Mouse (Mus musculus): ENCODE measurements around the gene Rpl41. TPM values are rescaled to one million over a fixed set of nuclear protein-coding genes. Genes with fewer than 3 reads are reported as not detected.

Gene Rpl41
- total and polyA plus RNA-seq, 2 experiments from 2014 or later: 617 to 2,108 TPM

GRCm38 (mm10) chr10:128586546-128586945 is 37.4 kb upstream of the Rpl41 start:
- 15% methylated on average over 1 of the region's 1 CpGs for WGBS
- H3K4me2 ChIP-seq (ENCODE audit: low read depth, low read length): no peak overlapping the region
- no peaks in the 10 kb centered on the region for H3K36me3 ChIP-seq (replicated peaks; ENCODE audit: control insufficient read depth, insufficient read depth, low read length)
- H3K27ac ChIP-seq (ENCODE audit: low read depth): no peak overlapping the region
- DNase-seq (ENCODE audit: low spot score) (no peak), ATAC-seq (ENCODE audit: insufficient read depth, low read depth) (no peak)
- H3K27me3 ChIP-seq (ENCODE audit: control insufficient read depth, insufficient read depth, low read length): peaks cover 19% of the 10 kb centered on the region; the same call in 1 of the 2 replicates
- no peak overlapping the region for H3K4me3 ChIP-seq (ENCODE audit: low read depth, low read length)
- no peak overlapping the region for H3K9ac ChIP-seq (replicated peaks; ENCODE audit: low read depth, low read length)
- H3K9me3 ChIP-seq (replicated peaks; ENCODE audit: control insufficient read depth, low read length): no peaks in the 10 kb centered on the region
- TF ChIP-seq CTCF (IDR thresholded peaks at IDR 0.05; ENCODE audit: low read depth): no peak
- TF ChIP-seq EP300 (IDR thresholded peaks at IDR 0.05; ENCODE audit: low read depth): no peak
- peaks cover 5% of the 10 kb centered on the region for H3K4me1 ChIP-seq (ENCODE audit: control insufficient read depth, insufficient read depth)

GRCm38 (mm10) chr10:128584386-128584785 is 35.3 kb upstream of the Rpl41 start:
- TF ChIP-seq CTCF (IDR thresholded peaks at IDR 0.05; ENCODE audit: low read depth) (no peak), EP300 (IDR thresholded peaks at IDR 0.05; ENCODE audit: low read depth) (no peak)
- Histone ChIP-seq H3K27me3 (ENCODE audit: control insufficient read depth, insufficient read depth, low read length) (peaks cover 18% of the 10 kb centered on the region; the same call in 1 of the 2 replicates), H3K9ac (replicated peaks; ENCODE audit: low read depth, low read length) (no peak overlapping the region), H3K9me3 (replicated peaks; ENCODE audit: control insufficient read depth, low read length) (no peaks in the 10 kb centered on the region), H3K4me2 (ENCODE audit: low read depth, low read length) (no peak overlapping the region), H3K27ac (ENCODE audit: low read depth) (no peak overlapping the region), H3K4me3 (ENCODE audit: low read depth, low read length) (no peak overlapping the region), H3K36me3 (replicated peaks; ENCODE audit: control insufficient read depth, insufficient read depth, low read length) (no peaks in the 10 kb centered on the region), H3K4me1 (ENCODE audit: control insufficient read depth, insufficient read depth) (peaks cover 4% of the 10 kb centered on the region)
- ATAC-seq (ENCODE audit: insufficient read depth, low read depth) (no peak), DNase-seq (ENCODE audit: low spot score) (no peak)
- 21% methylated on average over 4 of the region's 4 CpGs for WGBS

GRCm38 (mm10) chr10:128583644-128584043 is 34.5 kb upstream of the Rpl41 start:
- DNase-seq (ENCODE audit: low spot score) (peak; percentile 82), ATAC-seq (ENCODE audit: insufficient read depth, low read depth) (peak; percentile 95)
- Histone ChIP-seq H3K4me3 (ENCODE audit: low read depth, low read length) (peak overlapping the region; percentile 28), H3K9me3 (replicated peaks; ENCODE audit: control insufficient read depth, low read length) (no peaks in the 10 kb centered on the region), H3K4me2 (ENCODE audit: low read depth, low read length) (peak overlapping the region; percentile 55), H3K9ac (replicated peaks; ENCODE audit: low read depth, low read length) (peak overlapping the region; percentile 57; the same call in 1 of the 2 replicates), H3K36me3 (replicated peaks; ENCODE audit: control insufficient read depth, insufficient read depth, low read length) (no peaks in the 10 kb centered on the region), H3K27me3 (ENCODE audit: control insufficient read depth, insufficient read depth, low read length) (peaks cover 11% of the 10 kb centered on the region; the same call in 1 of the 2 replicates), H3K4me1 (ENCODE audit: control insufficient read depth, insufficient read depth) (no peaks in the 10 kb centered on the region; the same call in 1 of the 2 replicates), H3K27ac (ENCODE audit: low read depth) (peak overlapping the region; percentile 79)
- 17% methylated on average over 7 of the region's 7 CpGs for WGBS
- TF ChIP-seq CTCF (IDR thresholded peaks at IDR 0.05; ENCODE audit: low read depth) (no peak), EP300 (IDR thresholded peaks at IDR 0.05; ENCODE audit: low read depth) (no peak)

DNA sequence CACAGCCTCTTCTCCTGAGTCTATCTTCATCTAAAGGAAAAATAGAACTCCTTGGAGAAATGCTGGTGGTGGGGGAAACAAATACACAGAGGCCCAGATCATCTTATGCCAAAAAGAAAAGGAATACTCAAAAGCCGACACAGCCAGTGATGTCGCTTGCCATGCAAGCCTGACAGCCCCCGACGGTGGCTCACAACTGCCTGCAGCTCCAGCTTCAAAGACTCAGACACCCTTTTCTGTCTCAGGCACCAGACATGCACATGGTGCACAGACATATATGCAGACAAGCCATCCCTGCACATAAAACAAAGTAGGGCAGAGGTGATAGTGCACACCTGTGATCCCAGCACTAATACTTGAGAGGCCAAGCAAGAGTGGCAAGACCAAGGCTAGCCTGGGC is 30.6 kb upstream of the Rpl41 start:
- Histone ChIP-seq H3K4me2 (ENCODE audit: low read depth, low read length) (no peak overlapping the region), H3K36me3 (replicated peaks; ENCODE audit: control insufficient read depth, insufficient read depth, low read length) (no peaks in the 10 kb centered on the region), H3K9me3 (replicated peaks; ENCODE audit: control insufficient read depth, low read length) (no peaks in the 10 kb centered on the region), H3K27me3 (ENCODE audit: control insufficient read depth, insufficient read depth, low read length) (no peaks in the 10 kb centered on the region), H3K4me3 (ENCODE audit: low read depth, low read length) (no peak overlapping the region), H3K27ac (ENCODE audit: low read depth) (no peak overlapping the region), H3K9ac (replicated peaks; ENCODE audit: low read depth, low read length) (no peak overlapping the region), H3K4me1 (ENCODE audit: control insufficient read depth, insufficient read depth) (no peaks in the 10 kb centered on the region; the same call in 1 of the 2 replicates)
- 82% methylated on average over 4 of the region's 4 CpGs for WGBS
- ATAC-seq (ENCODE audit: insufficient read depth, low read depth) (no peak), DNase-seq (ENCODE audit: low spot score) (no peak)
- TF ChIP-seq EP300 (IDR thresholded peaks at IDR 0.05; ENCODE audit: low read depth): no peak
- TF ChIP-seq CTCF (IDR thresholded peaks at IDR 0.05; ENCODE audit: low read depth): no peak

DNA sequence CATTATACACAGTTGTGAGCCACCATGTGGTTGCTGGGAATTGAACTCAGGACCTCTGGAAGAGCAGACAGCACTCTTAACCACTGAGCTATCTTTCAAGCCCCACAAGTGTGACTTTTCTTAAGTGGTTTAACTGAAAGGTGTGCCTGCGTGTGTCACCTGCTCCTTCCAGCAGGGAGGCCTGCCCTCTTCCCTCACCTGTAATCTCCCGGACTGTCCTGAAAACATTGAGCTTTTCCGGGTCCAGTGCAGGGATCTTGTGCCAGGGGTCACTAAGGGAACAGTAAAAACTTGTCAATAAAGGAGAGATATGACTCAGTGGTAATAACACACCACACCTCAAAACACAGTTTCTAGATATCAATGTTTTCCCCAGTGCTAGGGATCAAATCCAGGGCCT is 30.2 kb upstream of the Rpl41 start:
- ATAC-seq (ENCODE audit: insufficient read depth, low read depth) (no peak), DNase-seq (ENCODE audit: low spot score) (no peak)
- no peak overlapping the region for H3K4me3 ChIP-seq (ENCODE audit: low read depth, low read length)
- no peaks in the 10 kb centered on the region; the same call in 1 of the 2 replicates for H3K4me1 ChIP-seq (ENCODE audit: control insufficient read depth, insufficient read depth)
- H3K9ac ChIP-seq (replicated peaks; ENCODE audit: low read depth, low read length): no peak overlapping the region
- no peaks in the 10 kb centered on the region for H3K27me3 ChIP-seq (ENCODE audit: control insufficient read depth, insufficient read depth, low read length)
- no peaks in the 10 kb centered on the region for H3K36me3 ChIP-seq (replicated peaks; ENCODE audit: control insufficient read depth, insufficient read depth, low read length)
- no peaks in the 10 kb centered on the region for H3K9me3 ChIP-seq (replicated peaks; ENCODE audit: control insufficient read depth, low read length)
- WGBS: 82% methylated on average over 3 of the region's 3 CpGs
- TF ChIP-seq EP300 (IDR thresholded peaks at IDR 0.05; ENCODE audit: low read depth): no peak
- TF ChIP-seq CTCF (IDR thresholded peaks at IDR 0.05; ENCODE audit: low read depth): no peak
- no peak overlapping the region for H3K4me2 ChIP-seq (ENCODE audit: low read depth, low read length)
- no peak overlapping the region for H3K27ac ChIP-seq (ENCODE audit: low read depth)

GRCm38 (mm10) chr10:128578330-128578729 is 29.2 kb upstream of the Rpl41 start:
- TF ChIP-seq EP300 (IDR thresholded peaks at IDR 0.05; ENCODE audit: low read depth): no peak
- no peak for TF ChIP-seq CTCF (IDR thresholded peaks at IDR 0.05; ENCODE audit: low read depth)
- Histone ChIP-seq H3K4me3 (ENCODE audit: low read depth, low read length) (no peak overlapping the region), H3K9ac (replicated peaks; ENCODE audit: low read depth, low read length) (no peak overlapping the region), H3K4me2 (ENCODE audit: low read depth, low read length) (no peak overlapping the region), H3K4me1 (ENCODE audit: control insufficient read depth, insufficient read depth) (no peaks in the 10 kb centered on the region), H3K27ac (ENCODE audit: low read depth) (no peak overlapping the region), H3K36me3 (replicated peaks; ENCODE audit: control insufficient read depth, insufficient read depth, low read length) (peaks cover 2% of the 10 kb centered on the region; the same call in 1 of the 2 replicates), H3K27me3 (ENCODE audit: control insufficient read depth, insufficient read depth, low read length) (no peaks in the 10 kb centered on the region), H3K9me3 (replicated peaks; ENCODE audit: control insufficient read depth, low read length) (no peaks in the 10 kb centered on the region)
- DNase-seq (ENCODE audit: low spot score): no peak
- WGBS: 62% methylated on average over 11 of the region's 11 CpGs
- no peak for ATAC-seq (ENCODE audit: insufficient read depth, low read depth)
